Comparison of ENCODE assay signal across 8 mouse cellular contexts in genomic region chr3:109171070-109171778, GRCm38 (mm10). TPM values are rescaled to one million over a fixed set of nuclear protein-coding genes. Genes with fewer than 3 reads are reported as not detected.
A peak's percentile ranks its signal among the peaks of the same experiment; 100 is the strongest.
DNase-seq lines count a peak whose midpoint lies in the region; ATAC-seq lines count a peak whose summit lies in the region.

No protein-coding gene starts in this region.

- 31% methylated on average over 15 of the region's 15 CpGs for WGBS in midbrain, embryonic 12.5 days

- H3K4me1 ChIP-seq in midbrain, embryonic 12.5 days: no peaks in the 10 kb centered on the region

- H3K9me3 ChIP-seq in midbrain, embryonic 12.5 days: no peaks in the 10 kb centered on the region

- peak; percentile 87 for ATAC-seq in midbrain, embryonic 12.5 days (ENCODE audit: low FRiP score, low read depth)

- H3K27me3 ChIP-seq in midbrain, embryonic 12.5 days: no peaks in the 10 kb centered on the region

- intact Hi-C loops in left cerebral cortex, postnatal 25 days (cut with DNase I): loop anchor here (1.0 to 5.0 kb wide), 2 partner anchors 171 to 320 kb away; partner anchors contain the start of gene Vav3

- no peak overlapping the region for H3K27ac ChIP-seq in midbrain, embryonic 12.5 days (replicated peaks)

- DNase-seq in urinary bladder, adult 18-20 months (ENCODE audit: low spot score in 2 of 2): peak; percentile 35 to 41
- no peak for DNase-seq in urinary bladder, postnatal 10 days (ENCODE audit: low spot score)
- peak; percentile 50 to 63 for DNase-seq in cerebellum, postnatal 4 days (ENCODE audit: low spot score in 2 of 2)
- peak; percentile 55 for DNase-seq in gastrocnemius, adult 18-20 months (ENCODE audit: low spot score)
- peak; percentile 26 for DNase-seq in kidney, adult 11 months
- DNase-seq in left cerebral cortex, postnatal 25 days (ENCODE audit: low spot score in 2 of 2): peak; percentile 78 to 81
- DNase-seq in right cerebral cortex, postnatal 4 days: peak; percentile 67

- H3K4me2 ChIP-seq in midbrain, embryonic 12.5 days (replicated peaks): no peak overlapping the region

- H3K9ac ChIP-seq in midbrain, embryonic 12.5 days (replicated peaks): no peak overlapping the region

- H3K36me3 ChIP-seq in midbrain, embryonic 12.5 days: peaks cover 3% of the 10 kb centered on the region; the same call in 1 of the 2 replicates

- no peak overlapping the region for H3K4me3 ChIP-seq in midbrain, embryonic 12.5 days

RNA-seq across cellular contexts. Expression of gene Slc25a24, which starts 48.3 kb away (rescaled TPM):
- 1 to 10 TPM; 3.2 to 3.8 TPM for total RNA-seq in gastrocnemius, adult 18-20 months (2021)
- 1 to 10 TPM; 3.2 to 3.5 TPM for total RNA-seq in left cerebral cortex, postnatal 25 days (2021)
- 23.5 and 28.2 TPM in 2 replicates for polyA plus RNA-seq in midbrain, embryonic 12.5 days (2016; fragmentation: Nextera tagmentation; extraction: Ambion mirVana)
